Mouse (Mus musculus) hindbrain, postnatal 0 days (tissue): ENCODE results near the gene Kif16b. TPM values are rescaled to one million over a fixed set of nuclear protein-coding genes. Genes with fewer than 3 reads are reported as not detected.

Source experiments
- ATAC-seq: fragments of 200-750 bp; cut with Nextera tagmentation; 2 replicates; pipeline ENCODE4 v1.8.0; 2017; ENCODE audit warnings: mild to moderate bottlenecking, moderate TSS enrichment, moderate library complexity
- DNase-seq: peaks from one replicate; pipeline ENCODE4 v3.0.0-alpha.2; 2015; ENCODE audit warnings: low spot score
- H3K27ac ChIP-seq: fragments of 300-500 bp; sonication (generic); 2 replicates; pipeline ENCODE4 v1.5.1; 2014; ENCODE audit warnings: mild to moderate bottlenecking
- H3K27me3 ChIP-seq: fragments of 300-500 bp; sonication (generic); 2 replicates; pipeline ENCODE4 v1.6.1; 2014; ENCODE audit warnings: low read length, mixed read lengths; ENCODE audit not compliant: insufficient read depth
- H3K36me3 ChIP-seq: fragments of 300-500 bp; sonication (generic); 2 replicates; pipeline ENCODE4 v1.6.1; 2014; ENCODE audit warnings: low read length, mixed read lengths; ENCODE audit not compliant: insufficient read depth
- H3K4me1 ChIP-seq: fragments of 300-500 bp; sonication (generic); 2 replicates; pipeline ENCODE4 v1.6.1; 2014; ENCODE audit warnings: antibody characterized with exemption, low read length, mixed read lengths; ENCODE audit not compliant: insufficient read depth
- H3K4me2 ChIP-seq: fragments of 300-500 bp; sonication (generic); 2 replicates; pipeline ENCODE4 v1.6.1; 2014; ENCODE audit warnings: low read depth, mild to moderate bottlenecking, low read length, moderate library complexity, mixed read lengths
- H3K4me3 ChIP-seq: fragments of 300-500 bp; sonication (generic); 2 replicates; pipeline ENCODE4 v1.5.1; 2014; ENCODE audit warnings: low read length
- H3K9ac ChIP-seq: fragments of 300-500 bp; sonication (generic); replicated peaks from 2 replicates; pipeline ENCODE4 v1.6.1; 2014; ENCODE audit warnings: mild to moderate bottlenecking, low read length, moderate library complexity, mixed read lengths
- H3K9me3 ChIP-seq: fragments of 300-500 bp; sonication (generic); 2 replicates; pipeline ENCODE4 v1.6.1; 2016; ENCODE audit warnings: low read length, mixed read lengths
- CTCF ChIP-seq: IDR thresholded peaks from 2 replicates; pipeline ENCODE4 v1.5.1; 2016; ENCODE audit warnings: antibody characterized with exemption, control low read depth, low read depth
- WGBS: fragments of 180-500 bp; shearing (Covaris S2); extraction: QIAGEN DNeasy Blood & Tissue Kit; methylation state at CpG from one replicate; pipeline ENCODE4 v1.1.7; 2014; 5-methylcytosine and 5-hydroxymethylcytosine counted together
- polyA plus RNA-seq: library from polyadenylated mRNA; unstranded; fragments of >200 nt; fragmentation: Nextera tagmentation; extraction: Ambion mirVana; gene quantifications from 2 replicates; pipeline ENCODE4 v1.2.1, GENCODE M21; 2015
- total RNA-seq: library from RNA; depleted of rRNA; stranded (reverse); fragments of >200 nt; gene quantifications from 2 replicates; pipeline ENCODE4 v1.2.3, GENCODE M21; 2014

Gene Kif16b
- total and polyA plus RNA-seq, 2 experiments from 2014 or later, result 3.0 to 10.0 TPM

DNA sequence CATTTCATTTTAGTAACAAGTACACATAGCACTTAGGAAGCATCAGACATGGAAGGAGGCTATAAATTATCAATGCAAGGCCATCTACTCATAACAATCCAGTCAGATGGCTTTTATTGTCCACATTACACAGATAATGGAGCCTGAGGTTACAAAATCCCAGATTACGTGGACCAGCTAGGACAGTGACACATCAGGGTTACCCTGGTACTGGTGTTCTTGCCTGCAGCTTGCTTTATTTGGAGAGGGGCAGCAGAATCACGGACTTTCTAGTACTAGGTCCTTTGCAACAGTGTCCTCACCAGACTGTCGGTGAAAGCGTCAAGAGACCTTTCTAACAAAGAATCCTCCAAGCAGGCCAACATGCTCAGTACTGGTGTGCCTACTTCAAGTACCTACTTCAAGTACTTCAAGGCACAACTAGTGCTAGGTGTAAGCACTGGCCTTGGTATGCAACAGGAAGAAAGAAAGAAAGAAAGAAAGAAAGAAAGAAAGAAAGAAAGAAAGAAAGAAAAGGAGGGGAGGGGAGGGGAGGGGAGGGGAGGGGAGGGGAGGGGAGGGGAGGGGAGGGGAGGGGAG lies 213.3 kb downstream of the Kif16b start:
- no peaks in the 10 kb centered on the region for H3K36me3 ChIP-seq
- no peak overlapping the region for H3K27ac ChIP-seq
- H3K4me3 ChIP-seq, result no peak overlapping the region
- no peak for ATAC-seq
- no peaks in the 10 kb centered on the region for H3K4me1 ChIP-seq
- H3K9ac ChIP-seq, result no peak overlapping the region
- no peak for DNase-seq
- no peaks in the 10 kb centered on the region for H3K9me3 ChIP-seq
- no peak overlapping the region for H3K4me2 ChIP-seq
- no peaks in the 10 kb centered on the region for H3K27me3 ChIP-seq
- TF ChIP-seq CTCF, result no peak
- WGBS, result 88% methylated on average over 4 of the region's 4 CpGs

DNA sequence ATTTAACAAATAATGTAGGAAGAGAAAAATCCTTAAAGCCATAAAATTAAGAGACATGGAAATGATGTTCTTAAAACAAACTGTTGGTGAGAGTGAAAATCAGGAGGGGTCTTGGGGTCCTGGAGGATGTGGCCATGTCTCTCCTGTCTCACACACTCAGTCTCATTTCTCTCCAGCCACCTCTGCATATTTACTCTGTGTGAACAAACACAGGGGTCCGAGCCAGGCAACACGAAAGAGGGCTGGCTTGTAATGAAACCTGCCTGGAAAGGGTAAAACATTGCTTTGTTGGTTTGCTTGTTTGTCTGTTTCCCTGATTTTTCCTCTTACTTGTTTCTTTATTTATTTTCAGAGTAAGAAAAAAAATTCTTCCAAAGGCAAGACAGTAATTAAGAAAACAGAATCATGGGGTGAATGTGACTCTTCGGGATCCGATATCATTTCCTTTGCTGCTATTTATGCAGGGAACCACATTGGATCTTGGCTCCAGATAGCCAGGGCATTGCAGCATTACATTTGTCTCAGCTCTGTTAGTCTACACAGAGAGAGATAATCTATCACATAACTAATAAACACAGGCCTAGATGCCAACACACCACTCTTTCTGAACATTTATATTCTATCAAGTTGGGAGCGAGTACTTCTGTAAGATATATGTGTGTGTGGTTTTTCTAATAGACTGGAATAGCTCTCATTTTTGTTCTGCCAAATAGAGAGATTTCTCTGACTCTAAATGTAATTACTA lies 218.2 kb downstream of the Kif16b start:
- H3K4me3 ChIP-seq, result no peak overlapping the region
- no peaks in the 10 kb centered on the region for H3K36me3 ChIP-seq
- DNase-seq (no peak), ATAC-seq (no peak)
- no peaks in the 10 kb centered on the region for H3K4me1 ChIP-seq
- H3K4me2 ChIP-seq, result no peak overlapping the region
- no peak overlapping the region for H3K27ac ChIP-seq
- no peaks in the 10 kb centered on the region for H3K9me3 ChIP-seq
- 84% methylated on average over 5 of the region's 5 CpGs for WGBS
- H3K9ac ChIP-seq, result no peak overlapping the region
- no peaks in the 10 kb centered on the region for H3K27me3 ChIP-seq
- no peak for TF ChIP-seq CTCF

DNA sequence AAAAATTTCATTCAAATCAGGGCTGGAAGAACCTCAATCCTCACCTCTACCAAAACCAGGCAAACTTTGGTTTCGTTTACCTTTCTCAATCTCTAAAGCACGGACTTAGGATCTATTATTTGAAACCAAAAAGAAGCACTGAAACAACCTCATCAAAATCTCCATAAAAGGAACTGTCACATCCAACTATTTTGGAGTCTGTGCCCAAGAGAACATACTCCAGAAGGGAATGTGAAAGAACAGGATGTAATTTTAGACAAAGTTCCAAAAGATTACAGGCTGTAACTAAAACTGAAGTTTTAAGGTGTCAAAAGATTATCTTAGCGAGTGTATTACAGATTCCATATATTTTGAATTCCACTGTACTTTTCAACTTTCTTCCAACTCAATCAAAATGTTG lies 232.9 kb downstream of the Kif16b start:
- Histone ChIP-seq H3K4me2 (no peak overlapping the region), H3K4me3 (no peak overlapping the region), H3K36me3 (no peaks in the 10 kb centered on the region), H3K9me3 (no peaks in the 10 kb centered on the region), H3K4me1 (no peaks in the 10 kb centered on the region), H3K9ac (no peak overlapping the region), H3K27ac (no peak overlapping the region), H3K27me3 (no peaks in the 10 kb centered on the region)
- no peak for TF ChIP-seq CTCF
- no peak for DNase-seq
- WGBS, result 91% methylated on average over 3 of the region's 3 CpGs
- no peak for ATAC-seq

DNA sequence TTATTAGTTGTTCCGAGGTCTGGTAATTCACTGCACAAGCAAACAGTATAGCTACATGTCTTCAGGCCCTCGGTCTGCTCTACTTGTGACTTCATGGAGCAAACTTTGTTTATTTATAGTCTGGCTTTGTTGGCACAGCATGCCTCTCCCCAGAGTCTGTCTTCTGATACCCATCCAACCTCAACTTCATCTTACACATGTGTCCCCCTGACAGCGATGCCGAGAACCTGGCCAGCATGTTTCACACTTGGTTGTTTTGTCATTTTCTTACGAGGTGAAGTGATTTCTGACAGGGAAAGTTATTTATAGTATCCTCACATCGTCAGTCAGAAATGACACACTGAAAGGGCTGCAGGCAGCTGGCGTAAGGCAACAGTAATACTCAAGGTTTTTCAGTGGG lies 249.7 kb downstream of the Kif16b start:
- WGBS, result 71% methylated on average over 7 of the region's 7 CpGs
- Histone ChIP-seq H3K4me1 (no peaks in the 10 kb centered on the region), H3K27me3 (no peaks in the 10 kb centered on the region), H3K4me2 (no peak overlapping the region), H3K27ac (no peak overlapping the region), H3K9ac (no peak overlapping the region), H3K9me3 (no peaks in the 10 kb centered on the region), H3K4me3 (no peak overlapping the region), H3K36me3 (no peaks in the 10 kb centered on the region)
- DNase-seq, result no peak
- no peak for TF ChIP-seq CTCF
- no peak for ATAC-seq

DNA sequence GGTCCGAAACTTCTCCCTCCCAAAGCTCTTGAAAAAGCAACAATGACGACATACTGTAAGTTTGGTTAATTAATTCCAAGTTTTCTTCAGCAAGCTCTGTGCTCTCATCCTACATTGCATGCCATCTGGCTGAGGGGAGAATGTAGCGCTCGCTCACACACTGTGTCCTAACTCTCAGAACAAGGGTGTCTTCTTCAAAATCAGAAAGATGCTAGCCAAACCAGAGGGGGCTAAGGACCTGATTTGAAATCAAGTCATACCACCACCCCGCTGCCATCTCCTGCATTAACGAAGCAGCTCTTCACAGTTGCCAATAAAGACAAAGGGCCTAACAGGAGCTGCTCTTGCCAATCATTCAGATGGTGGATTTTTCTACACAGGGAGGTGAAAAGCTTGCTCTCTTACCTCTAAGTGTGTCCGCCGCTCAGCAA lies 253.3 kb downstream of the Kif16b start:
- Histone ChIP-seq H3K4me2 (no peak overlapping the region), H3K9ac (no peak overlapping the region), H3K4me1 (no peaks in the 10 kb centered on the region), H3K27me3 (no peaks in the 10 kb centered on the region), H3K4me3 (no peak overlapping the region), H3K36me3 (no peaks in the 10 kb centered on the region), H3K27ac (no peak overlapping the region), H3K9me3 (no peaks in the 10 kb centered on the region)
- no peak for TF ChIP-seq CTCF
- DNase-seq, result no peak
- WGBS, result 57% methylated on average over 8 of the region's 8 CpGs
- peak; percentile 66; the same call in 1 of the 2 replicates for ATAC-seq

DNA sequence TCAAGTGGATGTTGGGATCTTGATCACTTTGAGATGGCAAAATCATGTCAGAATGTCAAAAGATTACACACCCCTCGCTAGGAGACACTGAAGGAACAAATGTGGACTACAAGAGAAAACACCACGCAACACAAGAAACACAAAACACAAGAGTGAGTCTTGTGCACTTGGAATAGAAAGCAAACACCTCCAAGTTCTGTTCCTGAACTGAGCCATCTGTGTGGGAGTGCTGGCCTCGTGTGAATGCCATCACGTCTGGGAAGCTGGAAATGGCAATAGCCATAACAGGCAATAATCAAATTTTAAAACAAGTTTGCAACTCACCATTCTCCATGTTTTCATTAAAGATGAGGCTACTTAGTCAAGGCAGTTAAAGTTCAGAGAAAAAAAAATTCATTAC lies 254.5 kb downstream of the Kif16b start:
- Histone ChIP-seq H3K36me3 (no peaks in the 10 kb centered on the region), H3K4me2 (no peak overlapping the region), H3K4me1 (no peaks in the 10 kb centered on the region), H3K27ac (no peak overlapping the region), H3K9me3 (no peaks in the 10 kb centered on the region), H3K4me3 (no peak overlapping the region), H3K9ac (no peak overlapping the region), H3K27me3 (no peaks in the 10 kb centered on the region)
- ATAC-seq (no peak), DNase-seq (no peak)
- TF ChIP-seq CTCF, result no peak
- WGBS, result 91% methylated on average over 4 of the region's 4 CpGs

DNA sequence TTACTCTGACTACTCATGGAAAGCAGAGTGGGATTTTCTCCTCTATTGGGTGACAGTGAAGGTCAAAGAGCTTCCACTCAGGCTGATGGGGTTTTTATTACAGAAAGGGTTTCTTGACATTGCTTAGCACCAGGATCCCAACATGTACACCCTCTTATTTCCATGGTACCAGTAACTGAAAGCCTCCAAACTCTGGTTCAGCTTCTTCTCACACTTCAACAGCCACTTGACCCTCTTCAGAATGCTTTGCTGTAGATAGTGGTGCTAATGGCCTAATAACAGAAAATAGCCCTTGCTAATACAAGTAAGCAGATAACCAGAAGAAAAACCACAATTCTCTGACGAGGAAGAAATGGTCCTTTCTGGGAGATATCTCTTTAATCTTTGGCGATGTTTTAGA lies 259.6 kb downstream of the Kif16b start:
- H3K27me3 ChIP-seq, result no peaks in the 10 kb centered on the region
- ATAC-seq (no peak), DNase-seq (no peak)
- no peak for TF ChIP-seq CTCF
- no peak overlapping the region for H3K4me2 ChIP-seq
- H3K4me1 ChIP-seq, result no peaks in the 10 kb centered on the region
- H3K9ac ChIP-seq, result no peak overlapping the region
- no peak overlapping the region for H3K27ac ChIP-seq
- H3K36me3 ChIP-seq, result no peaks in the 10 kb centered on the region
- no peaks in the 10 kb centered on the region for H3K9me3 ChIP-seq
- 90% methylated on average over 2 of the region's 2 CpGs for WGBS
- no peak overlapping the region for H3K4me3 ChIP-seq
